Mouse (Mus musculus): ENCODE results near the gene Tmem30b. TPM values are rescaled to one million over a fixed set of nuclear protein-coding genes. Genes with fewer than 3 reads are reported as not detected.

Gene Tmem30b
- polyA plus RNA-seq, 1 experiment, result not detected

- no peak overlapping the region for H3K4me3 ChIP-seq (ENCODE audit: insufficient read depth, low read length)
- H3K27ac ChIP-seq (ENCODE audit: insufficient read depth, low read depth, low read length), result no peak overlapping the region
- TF ChIP-seq POLR2A (IDR thresholded peaks at IDR 0.05; ENCODE audit: borderline replicate concordance, low read depth, low read length) (no peak), CTCF (IDR thresholded peaks at IDR 0.05; ENCODE audit: low read depth, low read length) (no peak)
- H3K4me1 ChIP-seq (ENCODE audit: control insufficient read depth, insufficient read depth, low read length), result peaks cover 2% of the 10 kb centered on the region; the same call in 1 of the 2 replicates
Observed at GRCm38 (mm10) chr12:73493929-73494530, 52.2 kb downstream of the Tmem30b start.

Other genes starting within 250 kb of the Tmem30b start
- gene Prkch, start 38.4 kb upstream of the Tmem30b start, polyA plus RNA-seq (2012; ENCODE audit: insufficient read depth, insufficient read length, missing spikeins), result 42.6 and 44.7 TPM in 2 replicates

Measured in bone marrow macrophage, adult 2 months (primary cell).